Comparison of ENCODE assay signal across 28 mouse cellular contexts in the genomic region with DNA sequence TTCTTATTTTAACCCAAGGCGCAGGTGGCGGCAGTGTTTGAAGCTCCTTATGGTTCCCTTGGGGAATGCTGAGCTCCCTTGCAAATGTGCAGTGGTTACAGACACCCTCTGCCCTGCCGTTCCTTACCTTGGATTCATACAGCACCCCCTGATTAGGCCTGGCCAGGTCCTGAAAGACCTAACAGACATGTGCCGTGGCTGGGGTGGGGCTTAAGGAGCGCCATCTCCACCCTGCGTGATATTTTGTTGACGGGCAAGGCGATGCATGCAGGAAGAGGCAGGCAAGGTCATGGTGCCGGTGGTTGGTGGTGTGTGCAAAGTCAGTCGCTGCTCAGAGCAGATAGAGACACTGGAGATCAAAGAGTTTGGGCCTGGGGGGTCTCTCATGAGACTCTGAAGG. TPM values are rescaled to one million over a fixed set of nuclear protein-coding genes. Genes with fewer than 3 reads are reported as not detected.
A peak's percentile ranks its signal among the peaks of the same experiment; 100 is the strongest.
DNase-seq lines count a peak whose midpoint lies in the region; ATAC-seq lines count a peak whose summit lies in the region.
"Had no signal": no experiment of that assay in that cellular context is flagged by ENCODE, and none has a peak within 500 bp of the region (broad histone marks: within the 10 kb centered on the region; RNA-seq: fewer than 3 reads in every experiment).

No protein-coding gene starts in this region.

- no peak overlapping the region for H3K4me2 ChIP-seq in hindbrain, embryonic 16.5 days (ENCODE audit: low read length)
- H3K4me2 ChIP-seq: forebrain, embryonic 15.5 days; heart, embryonic 11.5 days; hindbrain, embryonic 15.5 days; intestine, embryonic 15.5 days; liver, embryonic 13.5 days; stomach, embryonic 15.5 days had no signal

- H3K4me3 ChIP-seq in hindbrain, embryonic 10.5 days, result no peak overlapping the region
- H3K4me3 ChIP-seq in hindbrain, embryonic 16.5 days (ENCODE audit: low read length), result no peak overlapping the region
- no peak overlapping the region for H3K4me3 ChIP-seq in limb, embryonic 10.5 days
- H3K4me3 ChIP-seq: forebrain, embryonic 15.5 days; gastrocnemius, adult 2 months; hindbrain, embryonic 15.5 days; intestine, embryonic 15.5 days; liver, embryonic 13.5 days; stomach, embryonic 15.5 days had no signal

- DNase-seq in hindbrain, embryonic 10.5 days (ENCODE audit: low spot score), result peak; percentile 46
- peak; percentile 17 for DNase-seq in embryo, embryonic 11 days
- peak; percentile 32 for DNase-seq in embryo, embryonic 9.5 days (ENCODE audit: extremely low spot score)
- peak; percentile 55 for DNase-seq in limb, embryonic 10.5 days (ENCODE audit: low spot score)
- no peak for DNase-seq in frontal cortex, adult 2 months (ENCODE audit: extremely low spot score in 1 of 2, low spot score in 1 of 2)
- DNase-seq in adipocyte (ENCODE audit: low spot score), result no peak
- DNase-seq in gastrocnemius, postnatal 36 days, result no peak
- DNase-seq: adrenal gland, adult 8-10 months; B cell, adult 2 months; cerebellum, adult 2 months; cerebellum, postnatal 14 days; gastrocnemius, adult 2 months; heart, postnatal 36 days; kidney, adult 8-10 months; layer of hippocampus, postnatal 36 days; liver, embryonic 13.5 days; lung, adult 18-20 months; lung, postnatal 10 days; right cerebral cortex, postnatal 25 days; thymus, postnatal 14 days had no signal

- no peaks in the 10 kb centered on the region for H3K9me3 ChIP-seq in hindbrain, embryonic 10.5 days
- H3K9me3 ChIP-seq in hindbrain, embryonic 16.5 days (ENCODE audit: control insufficient read depth, low read length), result peaks cover 2% of the 10 kb centered on the region; the same call in 1 of the 2 replicates
- no peaks in the 10 kb centered on the region for H3K9me3 ChIP-seq in limb, embryonic 10.5 days (replicated peaks)
- H3K9me3 ChIP-seq: forebrain, embryonic 15.5 days; hindbrain, embryonic 15.5 days; intestine, embryonic 15.5 days; liver, embryonic 13.5 days; stomach, embryonic 15.5 days had no signal

- H3K9ac ChIP-seq in hindbrain, embryonic 16.5 days (ENCODE audit: low read depth, low read length), result no peak overlapping the region
- H3K9ac ChIP-seq: forebrain, embryonic 15.5 days; hindbrain, embryonic 15.5 days; intestine, embryonic 15.5 days; liver, embryonic 13.5 days; stomach, embryonic 15.5 days had no signal

- H3K4me1 ChIP-seq in hindbrain, embryonic 10.5 days (replicated peaks), result peaks cover 25% of the 10 kb centered on the region
- H3K4me1 ChIP-seq in hindbrain, embryonic 16.5 days (ENCODE audit: control insufficient read depth, insufficient read depth, low read depth, low read length), result peaks cover 6% of the 10 kb centered on the region
- H3K4me1 ChIP-seq in limb, embryonic 10.5 days, result peaks cover 43% of the 10 kb centered on the region

- intact Hi-C loops in gastrocnemius, postnatal 36 days (cut with DNase I), result loop anchor here (10.0 kb wide), 1 partner anchor 1315 kb away; a partner anchor contains a TSS

- H3K27me3 ChIP-seq in hindbrain, embryonic 10.5 days (ENCODE audit: insufficient read depth, poor library complexity, severe bottlenecking), result peaks cover 100% of the 10 kb centered on the region
- H3K27me3 ChIP-seq in hindbrain, embryonic 16.5 days (replicated peaks; ENCODE audit: control insufficient read depth, insufficient read depth, low read length), result peaks cover 78% of the 10 kb centered on the region
- H3K27me3 ChIP-seq in limb, embryonic 10.5 days (ENCODE audit: low read depth, poor library complexity, severe bottlenecking), result peaks cover 100% of the 10 kb centered on the region

- no peaks in the 10 kb centered on the region for H3K36me3 ChIP-seq in hindbrain, embryonic 10.5 days
- no peaks in the 10 kb centered on the region for H3K36me3 ChIP-seq in hindbrain, embryonic 16.5 days (ENCODE audit: control insufficient read depth, insufficient read depth, low read length)
- no peaks in the 10 kb centered on the region for H3K36me3 ChIP-seq in limb, embryonic 10.5 days
- H3K36me3 ChIP-seq: forebrain, embryonic 15.5 days; hindbrain, embryonic 15.5 days; intestine, embryonic 15.5 days; liver, embryonic 13.5 days; stomach, embryonic 15.5 days had no signal

- no peak overlapping the region for H3K27ac ChIP-seq in hindbrain, embryonic 10.5 days
- no peak overlapping the region for H3K27ac ChIP-seq in hindbrain, embryonic 16.5 days (ENCODE audit: low read depth, low read length)
- no peak overlapping the region for H3K27ac ChIP-seq in limb, embryonic 10.5 days
- H3K27ac ChIP-seq: forebrain, embryonic 15.5 days; gastrocnemius, adult 2 months; hindbrain, embryonic 15.5 days; intestine, embryonic 15.5 days; kidney, postnatal 0 days; liver, embryonic 13.5 days; stomach, embryonic 15.5 days had no signal

- whole genome bisulfite sequencing in hindbrain, embryonic 10.5 days, result 1% methylated on average over 10 of the region's 10 CpGs
- 3% methylated on average over 10 of the region's 10 CpGs for WGBS in hindbrain, embryonic 16.5 days
- 1% methylated on average over 10 of the region's 10 CpGs for WGBS in limb, embryonic 10.5 days

- no peak for ATAC-seq in hindbrain, embryonic 16.5 days
- ATAC-seq: activated CD4-positive, CD25-positive, alpha-beta regulatory T cell, adult 4 months; forebrain, embryonic 15.5 days; intestine, embryonic 15.5 days had no signal

RNA-seq across cellular contexts. Expression of a gene that starts 1.7 kb away (rescaled TPM):
- 6.7 and 13.8 TPM in 2 replicates for polyA plus RNA-seq in hindbrain, embryonic 10.5 days (2016; fragmentation: Nextera tagmentation; extraction: Ambion mirVana)
- polyA plus RNA-seq in hindbrain, embryonic 16.5 days (2015; fragmentation: Nextera tagmentation; extraction: Ambion mirVana), result 8.4 and 9.0 TPM in 2 replicates
- 6.7 and 6.9 TPM in 2 replicates for polyA plus RNA-seq in limb, embryonic 10.5 days (2016; fragmentation: Nextera tagmentation; extraction: Ambion mirVana)
- 0.38 and 0.55 TPM in 2 replicates for polyA plus RNA-seq in frontal cortex, adult 2 months (2012; rRNA removed)
- total RNA-seq in gastrocnemius, postnatal 36 days (2021), result not detected
- polyA plus RNA-seq: activated CD4-positive, CD25-positive, alpha-beta regulatory T cell, adult 4 months; liver, embryonic 13.5 days had no signal

Comparison
In these comparisons a context has a peak if more than half of its experiments do, and no peak if none do; other contexts are left out.
1. DNase-seq: peak in hindbrain, embryonic 10.5 days (single experiment), embryo, embryonic 11 days (single experiment), embryo, embryonic 9.5 days (single experiment) and limb, embryonic 10.5 days (single experiment); none in frontal cortex, adult 2 months (0 of 2), adipocyte (single experiment) and gastrocnemius, postnatal 36 days (0 of 2).